Mouse (Mus musculus): ENCODE results near the gene Tpcn2. TPM values are rescaled to one million over a fixed set of nuclear protein-coding genes. Genes with fewer than 3 reads are reported as not detected.

Tpcn2 gene
- total and polyA plus RNA-seq, 2 experiments from 2014 or later: 2.3 to 4.7 TPM

- ATAC-seq: no peak
- peak overlapping the region; percentile 83 for H3K27ac ChIP-seq
- no peaks in the 10 kb centered on the region for H3K9me3 ChIP-seq (ENCODE audit: low read length)
- no peak for DNase-seq (ENCODE audit: low spot score)
- no peaks in the 10 kb centered on the region for H3K36me3 ChIP-seq (ENCODE audit: insufficient read depth, low read length)
- TF ChIP-seq CTCF (IDR thresholded peaks at IDR 0.05; ENCODE audit: low read depth): no peak
- peak overlapping the region; percentile 37; the same call in 1 of the 2 replicates for H3K4me2 ChIP-seq (ENCODE audit: low read depth, low read length)
- peaks cover 15% of the 10 kb centered on the region for H3K4me1 ChIP-seq (ENCODE audit: insufficient read depth, low read length)
- WGBS: 66% methylated on average over 6 of the region's 6 CpGs
- H3K27me3 ChIP-seq (ENCODE audit: insufficient read depth, low read length): no peaks in the 10 kb centered on the region
- H3K9ac ChIP-seq (replicated peaks; ENCODE audit: low read length): peak overlapping the region; percentile 64
- H3K4me3 ChIP-seq (ENCODE audit: low read length): no peak overlapping the region
Observed at GRCm38 (mm10) chr7:145206801-145207200, 77.0 kb downstream of the Tpcn2 start.

- peaks cover 12% of the 10 kb centered on the region for H3K4me1 ChIP-seq (ENCODE audit: insufficient read depth, low read length)
- no peaks in the 10 kb centered on the region for H3K36me3 ChIP-seq (ENCODE audit: insufficient read depth, low read length)
- peak overlapping the region; percentile 83 for H3K27ac ChIP-seq
- no peak for TF ChIP-seq CTCF (IDR thresholded peaks at IDR 0.05; ENCODE audit: low read depth)
- ATAC-seq (peak; percentile 96), DNase-seq (ENCODE audit: low spot score) (peak; percentile 87)
- H3K27me3 ChIP-seq (ENCODE audit: insufficient read depth, low read length): no peaks in the 10 kb centered on the region
- H3K9me3 ChIP-seq (ENCODE audit: low read length): no peaks in the 10 kb centered on the region
- H3K9ac ChIP-seq (replicated peaks; ENCODE audit: low read length): peak overlapping the region; percentile 64
- peak overlapping the region; percentile 37 for H3K4me2 ChIP-seq (ENCODE audit: low read depth, low read length)
- 2% methylated on average over 33 of the region's 34 CpGs for WGBS
- no peak overlapping the region for H3K4me3 ChIP-seq (ENCODE audit: low read length)
Observed at GRCm38 (mm10) chr7:145206056-145206610, 77.7 kb downstream of the Tpcn2 start.

GRCm38 (mm10) chr7:145205363-145205902 lies 78.4 kb downstream of the Tpcn2 start:
- Histone ChIP-seq H3K9ac (replicated peaks; ENCODE audit: low read length) (no peak overlapping the region), H3K36me3 (ENCODE audit: insufficient read depth, low read length) (no peaks in the 10 kb centered on the region), H3K4me2 (ENCODE audit: low read depth, low read length) (no peak overlapping the region), H3K4me1 (ENCODE audit: insufficient read depth, low read length) (peaks cover 12% of the 10 kb centered on the region), H3K4me3 (ENCODE audit: low read length) (no peak overlapping the region), H3K9me3 (ENCODE audit: low read length) (no peaks in the 10 kb centered on the region), H3K27me3 (ENCODE audit: insufficient read depth, low read length) (no peaks in the 10 kb centered on the region), H3K27ac (peak overlapping the region; percentile 83)
- ATAC-seq: 0 out of 2 replicates have a peak, but pooled peaks have one; percentile 0
- no peak for TF ChIP-seq CTCF (IDR thresholded peaks at IDR 0.05; ENCODE audit: low read depth)
- WGBS: 87% methylated on average over 4 of the region's 4 CpGs
- no peak for DNase-seq (ENCODE audit: low spot score)

GRCm38 (mm10) chr7:145199711-145200110 lies 84.1 kb downstream of the Tpcn2 start:
- peaks cover 17% of the 10 kb centered on the region for H3K4me1 ChIP-seq (ENCODE audit: insufficient read depth, low read length)
- DNase-seq (ENCODE audit: low spot score) (no peak), ATAC-seq (no peak)
- no peaks in the 10 kb centered on the region for H3K9me3 ChIP-seq (ENCODE audit: low read length)
- no peaks in the 10 kb centered on the region for H3K27me3 ChIP-seq (ENCODE audit: insufficient read depth, low read length)
- no peaks in the 10 kb centered on the region for H3K36me3 ChIP-seq (ENCODE audit: insufficient read depth, low read length)
- no peak overlapping the region for H3K27ac ChIP-seq
- H3K4me2 ChIP-seq (ENCODE audit: low read depth, low read length): no peak overlapping the region
- no peak overlapping the region for H3K9ac ChIP-seq (replicated peaks; ENCODE audit: low read length)
- 40% methylated on average over 2 of the region's 2 CpGs for WGBS
- H3K4me3 ChIP-seq (ENCODE audit: low read length): no peak overlapping the region
- no peak for TF ChIP-seq CTCF (IDR thresholded peaks at IDR 0.05; ENCODE audit: low read depth)

GRCm38 (mm10) chr7:145198223-145198714 lies 85.5 kb downstream of the Tpcn2 start:
- no peak for ATAC-seq
- WGBS: 52% methylated on average over 4 of the region's 4 CpGs
- no peak for DNase-seq (ENCODE audit: low spot score)
- H3K9ac ChIP-seq (replicated peaks; ENCODE audit: low read length): no peak overlapping the region
- no peak overlapping the region for H3K4me2 ChIP-seq (ENCODE audit: low read depth, low read length)
- H3K27ac ChIP-seq: no peak overlapping the region
- H3K4me3 ChIP-seq (ENCODE audit: low read length): no peak overlapping the region
- no peak for TF ChIP-seq CTCF (IDR thresholded peaks at IDR 0.05; ENCODE audit: low read depth)
- H3K9me3 ChIP-seq (ENCODE audit: low read length): no peaks in the 10 kb centered on the region
- no peaks in the 10 kb centered on the region for H3K27me3 ChIP-seq (ENCODE audit: insufficient read depth, low read length)
- H3K36me3 ChIP-seq (ENCODE audit: insufficient read depth, low read length): no peaks in the 10 kb centered on the region
- H3K4me1 ChIP-seq (ENCODE audit: insufficient read depth, low read length): peaks cover 26% of the 10 kb centered on the region

- H3K27me3 ChIP-seq (ENCODE audit: insufficient read depth, low read length): no peaks in the 10 kb centered on the region
- no peak for ATAC-seq
- TF ChIP-seq CTCF (IDR thresholded peaks at IDR 0.05; ENCODE audit: low read depth): no peak
- no peak overlapping the region for H3K27ac ChIP-seq
- no peak overlapping the region for H3K4me3 ChIP-seq (ENCODE audit: low read length)
- H3K4me2 ChIP-seq (ENCODE audit: low read depth, low read length): no peak overlapping the region
- H3K36me3 ChIP-seq (ENCODE audit: insufficient read depth, low read length): no peaks in the 10 kb centered on the region
- WGBS: 35% methylated on average over 3 of the region's 3 CpGs
- peaks cover 26% of the 10 kb centered on the region for H3K4me1 ChIP-seq (ENCODE audit: insufficient read depth, low read length)
- no peaks in the 10 kb centered on the region for H3K9me3 ChIP-seq (ENCODE audit: low read length)
- no peak overlapping the region for H3K9ac ChIP-seq (replicated peaks; ENCODE audit: low read length)
- no peak for DNase-seq (ENCODE audit: low spot score)
Observed at GRCm38 (mm10) chr7:145197711-145198110, 86.1 kb downstream of the Tpcn2 start.

GRCm38 (mm10) chr7:145197042-145197441 lies 86.8 kb downstream of the Tpcn2 start:
- H3K27ac ChIP-seq: no peak overlapping the region
- no peaks in the 10 kb centered on the region for H3K36me3 ChIP-seq (ENCODE audit: insufficient read depth, low read length)
- DNase-seq (ENCODE audit: low spot score): peak; percentile 33
- peaks cover 26% of the 10 kb centered on the region for H3K4me1 ChIP-seq (ENCODE audit: insufficient read depth, low read length)
- no peak for ATAC-seq
- H3K4me3 ChIP-seq (ENCODE audit: low read length): no peak overlapping the region
- no peaks in the 10 kb centered on the region for H3K27me3 ChIP-seq (ENCODE audit: insufficient read depth, low read length)
- no peak for TF ChIP-seq CTCF (IDR thresholded peaks at IDR 0.05; ENCODE audit: low read depth)
- no peaks in the 10 kb centered on the region for H3K9me3 ChIP-seq (ENCODE audit: low read length)
- WGBS: 70% methylated on average over 3 of the region's 3 CpGs
- H3K9ac ChIP-seq (replicated peaks; ENCODE audit: low read length): no peak overlapping the region
- no peak overlapping the region for H3K4me2 ChIP-seq (ENCODE audit: low read depth, low read length)

All from hindbrain, postnatal 0 days (tissue).